Mouse (Mus musculus) spleen, adult 12 weeks (tissue): Measurements from ENCODE around the gene Pygo1.

Experiments used
- DNase-seq: peaks from one replicate; pipeline ENCODE4 v3.0.0; 2022; ENCODE audit warnings: low spot score

Pygo1 gene

DNA sequence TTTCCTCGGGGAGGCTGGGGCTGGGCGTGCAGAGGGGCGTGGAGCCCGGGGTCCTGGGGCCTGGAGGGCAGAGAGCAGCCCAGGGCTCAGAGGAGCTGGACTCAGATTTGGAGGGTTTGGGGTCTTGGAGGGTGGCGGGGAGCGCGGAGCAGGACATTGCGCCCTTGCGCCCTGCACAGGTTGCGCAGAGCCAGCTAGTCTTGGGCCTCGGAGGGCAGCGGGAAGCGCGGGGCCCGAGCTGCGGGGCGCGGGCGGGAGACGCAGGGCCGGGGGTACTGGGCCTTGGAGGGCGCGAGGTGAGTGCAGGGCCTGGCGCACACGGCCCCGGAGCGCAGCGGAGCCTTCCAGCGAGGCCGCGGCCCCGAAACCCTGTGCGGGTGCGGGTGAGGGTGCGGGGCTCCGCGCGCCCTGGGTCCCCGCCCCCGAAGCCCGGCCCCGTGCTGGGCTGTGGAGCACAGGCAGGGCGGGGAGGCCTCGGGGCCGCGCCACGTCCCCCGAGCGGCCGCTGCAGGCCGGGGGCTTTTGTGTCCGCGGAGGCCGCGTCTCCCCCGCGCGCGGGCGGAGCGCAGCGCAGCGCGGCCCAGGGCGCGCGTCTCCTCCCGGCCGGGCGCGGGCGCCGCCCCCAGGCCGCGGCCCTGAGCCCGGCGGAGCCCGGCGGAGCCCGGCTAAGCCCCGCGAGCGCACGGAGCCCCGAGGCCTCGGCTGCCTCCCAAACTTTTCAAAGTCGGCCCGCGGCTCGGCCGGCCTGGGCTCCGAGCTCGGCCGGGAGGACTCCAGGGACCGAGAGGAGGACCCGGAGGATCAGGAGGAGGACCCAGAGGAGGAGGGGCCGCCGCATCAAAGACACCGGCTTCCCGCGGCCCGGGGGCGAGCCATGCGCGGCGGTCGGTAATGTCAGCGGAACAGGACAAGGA, at the start of gene Pygo1:
Gene Pygo1, plus strand, starts transcription at position 625 of the 914 bp plus-strand sequence.
- DNase-seq: no peak

DNA sequence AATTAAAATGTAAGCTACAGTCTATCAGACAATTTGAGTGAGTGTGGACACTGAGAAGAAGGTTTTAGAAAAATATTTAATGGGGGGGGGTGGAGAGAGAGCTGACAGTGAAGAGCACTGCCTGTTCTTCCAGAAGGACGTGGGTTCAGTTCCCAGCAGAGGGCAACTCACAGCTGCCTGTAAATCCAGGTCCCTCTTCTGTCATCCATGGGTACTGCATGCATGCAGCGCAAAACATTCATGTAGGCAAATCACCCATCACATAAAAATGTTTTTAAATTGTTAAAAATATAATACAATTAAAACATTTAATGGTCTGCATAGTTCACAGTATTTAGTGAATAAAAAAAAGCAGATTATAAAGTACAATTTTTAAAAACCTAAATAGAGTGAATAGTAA, 49.6 kb upstream of the Pygo1 start:
- DNase-seq: no peak

DNA sequence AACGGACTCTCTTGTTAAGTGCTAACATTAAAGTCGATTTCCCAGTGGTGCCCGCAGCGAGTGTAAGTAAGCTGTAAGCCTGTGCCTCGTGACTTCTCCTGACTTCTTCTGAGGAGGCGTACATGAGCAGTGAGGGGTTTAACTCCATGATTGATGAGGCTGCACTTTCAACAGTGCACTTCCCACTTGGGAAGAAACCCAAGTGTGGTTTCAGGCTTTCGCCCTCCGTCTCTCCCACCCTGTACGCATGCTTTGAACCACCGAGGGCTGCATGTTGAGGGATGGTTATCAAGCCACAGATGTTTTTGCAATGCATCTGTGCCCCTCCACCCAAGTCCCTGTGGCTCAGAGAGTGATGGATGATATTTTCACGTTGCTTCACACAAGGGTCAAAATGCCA, 47.5 kb upstream of the Pygo1 start:
- DNase-seq: no peak

DNA sequence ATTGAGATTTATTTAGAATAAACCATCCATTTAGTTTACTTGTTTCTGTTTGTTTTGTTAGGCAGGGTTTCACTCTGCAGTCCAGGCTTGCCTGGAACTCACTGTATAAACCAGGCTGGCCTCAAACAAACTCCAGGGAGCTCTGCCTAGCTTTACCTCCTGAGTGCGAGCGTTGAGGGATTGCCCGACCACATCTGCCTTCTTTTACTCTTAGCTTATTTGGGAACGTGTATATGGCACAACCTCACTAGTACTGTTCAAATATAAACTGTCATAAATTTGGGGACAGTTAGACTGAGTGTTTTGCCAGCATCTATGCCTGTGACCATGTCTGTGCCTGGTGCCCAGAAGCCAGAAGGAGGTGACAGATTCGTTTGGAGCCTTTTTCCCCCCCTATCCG, 46.8 kb upstream of the Pygo1 start:
- DNase-seq: no peak

GRCm38 (mm10) chr9:72879601-72880000, 45.8 kb upstream of the Pygo1 start:
- no peak for DNase-seq

GRCm38 (mm10) chr9:72880225-72880960, 45.1 kb upstream of the Pygo1 start:
- DNase-seq: no peak

DNA sequence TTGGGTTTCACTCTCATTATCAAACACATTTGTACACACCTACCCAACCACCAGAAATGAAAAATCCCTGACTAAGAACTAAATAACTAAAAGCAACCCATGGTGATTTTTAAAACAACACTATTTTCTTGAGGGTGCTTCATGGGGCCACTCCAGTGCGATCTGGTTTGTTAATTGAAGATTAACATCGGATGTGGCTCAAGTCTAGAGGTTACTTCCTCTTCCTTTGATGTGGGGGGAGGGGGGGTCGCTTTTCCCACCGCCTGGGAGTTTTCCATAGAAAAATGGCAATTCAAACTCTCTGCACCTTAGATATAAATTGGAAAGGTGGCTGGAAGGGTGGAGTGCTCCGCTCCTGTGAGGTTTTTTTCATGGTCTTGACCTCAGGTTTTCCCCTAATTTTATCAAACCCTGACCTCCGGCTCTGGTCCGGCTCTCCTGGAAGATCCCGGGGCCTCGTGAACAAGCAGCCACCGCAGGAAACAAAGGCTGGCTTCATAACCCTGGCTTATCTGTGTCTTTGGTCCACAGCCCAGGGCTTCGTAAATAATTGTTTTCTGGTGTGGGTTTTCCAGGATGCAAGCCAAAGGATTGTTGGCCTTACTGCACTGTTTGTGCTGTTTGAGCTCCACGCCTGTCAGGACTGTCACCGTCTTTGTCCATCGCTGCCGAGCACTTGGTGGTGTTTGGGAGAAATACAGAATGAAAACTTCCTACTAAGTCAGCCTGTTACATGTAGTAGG, 44.2 kb upstream of the Pygo1 start:
- no peak for DNase-seq

- no peak for DNase-seq
Measured at GRCm38 (mm10) chr9:72883940-72884339, 41.5 kb upstream of the Pygo1 start.

- no peak for DNase-seq
Measured at GRCm38 (mm10) chr9:72889777-72890176, 35.7 kb upstream of the Pygo1 start.

DNA sequence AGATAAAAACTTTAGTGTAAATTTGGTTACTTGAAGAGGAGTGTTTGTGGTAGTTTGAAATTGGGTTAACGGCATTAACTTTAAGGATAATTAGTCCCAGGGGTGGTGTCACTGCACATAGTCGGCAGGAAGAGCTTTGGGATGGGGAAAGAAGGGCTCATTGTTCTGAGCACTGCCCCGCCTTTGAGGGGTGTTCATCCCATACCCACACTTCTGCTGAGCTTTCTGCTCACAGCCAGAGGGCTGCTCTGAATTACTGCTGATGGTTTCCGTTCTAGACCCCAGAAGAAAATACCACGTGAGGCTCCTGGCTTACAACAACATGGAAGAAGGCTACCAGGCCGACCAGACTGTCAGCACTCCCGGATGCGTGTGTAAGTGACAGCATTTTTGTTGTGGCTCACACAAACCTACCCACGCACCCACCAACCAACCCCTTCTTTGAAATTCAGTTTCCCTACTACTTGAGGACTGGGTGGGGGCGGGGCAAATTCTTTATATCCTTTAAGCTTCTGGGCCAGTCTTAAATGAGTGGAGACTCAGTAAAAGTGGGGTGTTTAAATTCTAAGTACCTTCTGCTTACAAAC, 34.9 kb upstream of the Pygo1 start:
- no peak for DNase-seq

DNA sequence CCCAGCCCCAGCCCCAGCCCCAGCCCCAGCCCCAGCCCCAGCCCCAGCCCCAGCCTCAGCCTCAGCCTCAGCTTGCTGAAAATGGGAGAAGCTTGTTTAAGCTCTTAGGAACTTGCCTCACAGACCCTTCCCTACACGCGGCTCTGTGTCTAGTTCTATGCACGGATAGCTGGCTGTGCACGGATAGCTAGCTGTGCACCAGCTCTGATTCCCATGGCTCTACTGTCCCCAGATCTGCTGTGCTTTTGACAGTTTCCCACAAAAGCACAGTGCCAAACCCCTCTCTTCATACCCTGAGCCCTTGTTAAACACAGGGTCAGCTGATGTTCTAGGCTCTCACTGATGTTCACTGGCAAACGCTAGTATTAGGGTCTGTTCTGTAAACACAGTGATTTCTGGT, 32.7 kb upstream of the Pygo1 start:
- no peak for DNase-seq

DNA sequence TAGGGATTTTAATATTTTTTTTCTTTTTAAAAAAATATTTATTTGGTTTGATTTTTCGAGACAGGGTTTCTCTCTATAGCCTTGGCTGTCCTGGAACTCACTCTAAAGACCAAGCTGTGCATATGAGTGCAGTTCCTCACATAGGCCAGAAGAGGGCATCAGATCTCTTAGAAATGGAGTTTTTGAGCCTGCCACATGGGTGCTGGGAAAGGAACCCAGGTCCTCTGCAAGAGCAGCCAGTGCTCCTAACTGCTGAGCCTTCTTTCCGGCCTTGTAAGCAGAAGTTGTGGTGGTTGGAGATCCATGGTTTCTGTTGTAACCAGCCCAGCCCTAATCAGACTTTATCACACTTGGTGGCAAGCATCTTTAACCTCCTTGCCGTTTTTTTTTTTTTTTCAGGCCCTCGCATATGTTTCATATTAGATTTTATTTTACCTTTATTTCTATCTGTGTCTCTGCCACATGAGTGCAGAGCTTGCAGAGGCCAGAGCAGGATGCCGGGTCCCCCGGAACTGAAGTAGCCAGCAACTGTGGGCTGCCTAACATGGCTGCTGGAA, 30.6 kb upstream of the Pygo1 start:
- no peak for DNase-seq

- no peak for DNase-seq
Measured at GRCm38 (mm10) chr9:72902057-72902456, 23.4 kb upstream of the Pygo1 start.

DNA sequence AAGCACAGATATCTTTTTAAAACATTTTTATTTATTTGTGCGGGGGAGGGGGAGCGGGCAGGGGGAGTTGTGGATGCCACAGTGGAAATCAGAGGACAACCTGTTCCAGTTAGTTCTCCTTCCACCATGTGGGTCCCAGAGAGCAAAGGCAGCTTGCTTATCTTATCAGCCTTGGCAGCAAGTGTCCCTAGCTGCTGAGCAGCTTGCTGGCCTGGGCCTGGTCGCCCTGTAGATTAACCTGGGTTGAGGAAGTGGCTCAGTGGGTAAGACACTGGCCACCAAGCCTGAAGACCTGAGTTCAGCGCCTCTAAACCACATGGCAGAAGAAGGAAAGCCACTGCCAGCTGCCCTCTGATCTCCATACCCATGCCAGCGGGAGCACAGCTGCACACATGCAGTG, 22.8 kb upstream of the Pygo1 start:
- DNase-seq: no peak

DNA sequence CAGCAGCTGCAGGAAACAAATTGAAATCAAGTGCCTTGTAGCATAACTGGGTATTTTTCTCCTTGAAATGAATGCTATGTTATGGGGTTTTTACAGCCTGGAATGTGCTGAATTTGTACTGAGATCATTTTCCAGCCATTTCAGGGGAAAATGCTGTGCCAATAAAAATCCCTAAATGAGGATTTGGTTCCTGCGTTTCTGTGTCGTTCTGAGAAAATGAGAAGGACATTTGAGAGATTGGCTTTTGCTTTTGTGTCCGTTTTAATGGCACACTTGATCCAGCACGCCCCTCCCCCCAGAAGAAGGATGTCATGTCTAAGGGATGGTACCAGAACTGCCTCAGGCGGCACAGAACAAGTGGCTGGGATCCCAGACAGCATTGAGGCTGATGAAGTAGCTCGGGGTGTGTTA, 18.7 kb upstream of the Pygo1 start:
- DNase-seq: no peak

DNA sequence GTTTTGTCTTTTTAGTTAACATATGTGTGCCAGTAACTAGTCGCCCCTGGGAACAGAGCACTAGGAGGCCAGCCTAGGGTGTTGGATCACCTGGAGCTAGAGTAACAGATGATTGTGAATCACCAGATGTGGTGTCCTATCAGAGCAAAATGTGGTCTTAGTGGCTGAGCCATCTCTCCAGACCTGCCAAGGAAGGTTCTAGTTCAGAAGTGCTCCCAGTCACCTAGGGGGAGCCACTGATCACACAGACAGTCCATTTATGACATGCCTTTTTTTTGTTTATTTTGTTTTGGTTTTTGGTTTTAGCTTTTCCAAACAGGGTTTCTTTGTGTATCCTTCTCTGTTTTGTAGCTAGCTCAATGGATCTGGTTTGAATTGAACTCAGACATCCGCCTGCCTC, 14.1 kb upstream of the Pygo1 start:
- DNase-seq: no peak

GRCm38 (mm10) chr9:72913551-72913950, 11.9 kb upstream of the Pygo1 start:
- DNase-seq: no peak

- no peak for DNase-seq
Measured at GRCm38 (mm10) chr9:72915728-72916127, 9.7 kb upstream of the Pygo1 start.

GRCm38 (mm10) chr9:72923068-72923467, 2.4 kb upstream of the Pygo1 start:
- no peak for DNase-seq

DNA sequence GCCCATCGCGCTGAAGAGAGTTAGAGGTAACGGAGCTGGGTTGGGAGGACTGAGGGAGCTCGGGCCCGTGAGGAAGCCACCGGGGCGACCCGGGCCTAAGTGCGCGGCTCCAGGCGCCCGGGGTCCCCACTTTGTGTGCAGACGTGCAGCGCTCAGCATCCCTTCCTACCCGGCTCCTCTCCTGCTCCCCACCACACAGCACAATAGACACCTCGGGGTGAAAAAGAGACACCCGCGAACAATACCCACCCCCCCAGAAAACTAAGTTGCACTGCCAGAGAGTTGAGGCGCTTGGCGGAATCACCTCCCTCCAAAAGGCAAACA, 452 bp downstream of the Pygo1 start:
- DNase-seq: no peak

DNA sequence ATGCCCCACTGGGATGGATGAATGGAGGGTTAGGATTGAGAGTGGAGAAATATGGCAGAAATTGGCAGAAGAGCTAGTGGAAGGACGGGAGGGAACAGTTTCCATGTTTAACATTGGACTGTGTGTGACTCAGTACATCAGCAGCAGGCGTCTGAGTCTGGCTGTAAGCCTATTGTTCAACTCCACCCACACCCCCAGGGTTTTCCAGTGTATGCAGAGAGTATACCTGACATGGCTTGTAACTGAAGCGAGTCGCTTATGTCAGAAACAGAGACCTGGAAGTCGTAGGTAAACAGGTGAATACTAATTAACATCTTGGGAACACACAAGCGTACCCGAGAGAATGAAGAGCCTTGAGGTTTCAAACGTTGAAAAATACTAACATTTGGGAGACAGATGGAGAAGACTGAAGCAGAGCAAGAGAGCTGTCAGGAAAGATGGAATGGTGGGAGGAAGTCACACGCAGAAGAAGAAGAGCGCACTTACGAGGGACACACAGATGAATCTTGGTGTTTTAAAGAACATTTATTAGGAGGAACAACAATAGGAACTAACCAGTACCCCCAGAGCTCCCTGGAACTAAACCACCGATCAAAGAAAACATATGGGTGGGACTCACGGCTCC, 5.8 kb downstream of the Pygo1 start:
- no peak for DNase-seq

DNA sequence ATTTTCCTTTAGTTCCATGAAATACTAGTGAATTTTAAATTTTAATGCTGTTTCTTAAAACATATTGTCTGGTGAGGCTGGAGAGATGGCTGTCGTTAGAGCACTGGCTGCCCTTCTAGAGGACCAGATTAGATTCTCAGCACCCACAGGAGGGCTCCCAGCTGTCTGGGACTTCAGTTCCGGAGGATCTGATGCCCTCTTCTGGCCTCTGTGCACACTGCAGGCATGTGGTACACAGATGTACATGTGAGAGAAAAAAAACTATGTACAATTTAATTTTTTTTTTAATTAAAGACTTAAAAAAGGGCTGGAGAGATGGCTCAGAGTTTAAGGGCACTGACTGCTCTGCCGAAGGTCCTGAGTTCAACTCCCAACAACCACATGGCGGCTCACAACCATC, 9.9 kb downstream of the Pygo1 start:
- DNase-seq: no peak
